Mouse (Mus musculus) lung, postnatal 0 days (tissue): ENCODE results near the gene Prss41. TPM values are rescaled to one million over a fixed set of nuclear protein-coding genes. Genes with fewer than 3 reads are reported as not detected.
A peak's percentile ranks its signal among the peaks of the same experiment; 100 is the strongest.

Experiments
- ATAC-seq: fragments of 200-750 bp; cut with Nextera tagmentation; 2 replicates; pipeline ENCODE4 v1.8.0; 2017; ENCODE audit warnings: moderate library complexity
- DNase-seq: peaks from one replicate; pipeline ENCODE4 v3.0.0-alpha.2; 2016; ENCODE audit warnings: low spot score
- H3K27ac ChIP-seq: fragments of 300-500 bp; sonication (generic); 2 replicates; pipeline ENCODE4 v1.5.1; 2014; ENCODE audit warnings: antibody characterized with exemption, mild to moderate bottlenecking, low read length, mixed read lengths
- H3K27me3 ChIP-seq: fragments of 300-500 bp; sonication (generic); replicated peaks from 2 replicates; pipeline ENCODE4 v1.6.1; 2014; ENCODE audit warnings: low read length, mixed read lengths; ENCODE audit not compliant: insufficient read depth
- H3K36me3 ChIP-seq: fragments of 300-500 bp; sonication (generic); 2 replicates; pipeline ENCODE4 v1.6.1; 2014; ENCODE audit warnings: low read length, mixed read lengths; ENCODE audit not compliant: insufficient read depth
- H3K4me1 ChIP-seq: fragments of 300-500 bp; sonication (generic); 2 replicates; pipeline ENCODE4 v1.6.1; 2014; ENCODE audit warnings: antibody characterized with exemption, low read depth, low read length, mixed read lengths; ENCODE audit not compliant: insufficient read depth
- H3K4me2 ChIP-seq: fragments of 300-500 bp; sonication (generic); replicated peaks from 2 replicates; pipeline ENCODE4 v1.6.1; 2014; ENCODE audit warnings: low read depth, mild to moderate bottlenecking, low read length, moderate library complexity, mixed read lengths
- H3K4me3 ChIP-seq: fragments of 300-500 bp; sonication (generic); 2 replicates; pipeline ENCODE4 v1.5.1; 2014; ENCODE audit warnings: low read depth, low read length
- H3K9ac ChIP-seq: fragments of 300-500 bp; sonication (generic); replicated peaks from 2 replicates; pipeline ENCODE4 v1.6.1; 2014; ENCODE audit warnings: low read depth, mild to moderate bottlenecking
- H3K9me3 ChIP-seq: fragments of 300-500 bp; sonication (generic); 2 replicates; pipeline ENCODE4 v1.6.1; 2016; ENCODE audit warnings: low read length, mixed read lengths
- CTCF ChIP-seq: IDR thresholded peaks from 2 replicates; pipeline ENCODE4 v1.5.1; 2016; ENCODE audit warnings: antibody characterized with exemption, mild to moderate bottlenecking
- EP300 ChIP-seq: IDR thresholded peaks from 2 replicates; pipeline ENCODE4 v1.6.1; 2016; ENCODE audit warnings: antibody characterized with exemption, mild to moderate bottlenecking, control low read depth
- WGBS: fragments of 180-500 bp; shearing (Covaris S2); extraction: QIAGEN DNeasy Blood & Tissue Kit; methylation state at CpG from one replicate; pipeline ENCODE4 v1.1.7; 2014; 5-methylcytosine and 5-hydroxymethylcytosine counted together
- polyA plus RNA-seq: library from polyadenylated mRNA; unstranded; fragments of >200 nt; fragmentation: Nextera tagmentation; extraction: Ambion mirVana; gene quantifications from 2 replicates; pipeline ENCODE4 v1.2.1, GENCODE M21; 2015

The Prss41 gene
- polyA plus RNA-seq, 1 experiment from 2014 or later: 0.63 TPM

- peak; percentile 78 for DNase-seq
Observed at GRCm38 (mm10) chr17:23850853-23851749, 7.1 kb upstream of the Prss41 start.

GRCm38 (mm10) chr17:23850028-23850427 lies 6.1 kb upstream of the Prss41 start:
- H3K27me3 ChIP-seq: no peaks in the 10 kb centered on the region
- no peak overlapping the region for H3K4me3 ChIP-seq
- no peak for DNase-seq
- WGBS: 61% methylated on average over 2 of the region's 2 CpGs
- no peak overlapping the region for H3K9ac ChIP-seq
- no peaks in the 10 kb centered on the region for H3K36me3 ChIP-seq
- H3K4me1 ChIP-seq: no peaks in the 10 kb centered on the region
- no peaks in the 10 kb centered on the region for H3K9me3 ChIP-seq
- H3K4me2 ChIP-seq: no peak overlapping the region
- no peak for ATAC-seq
- TF ChIP-seq CTCF (peak; percentile 40), EP300 (no peak)
- H3K27ac ChIP-seq: no peak overlapping the region

More at GRCm38 (mm10) chr17:23850853-23851749, 7.1 kb upstream of the Prss41 start:
- peak; percentile 85 for TF ChIP-seq CTCF
- TF ChIP-seq EP300: no peak
- H3K4me3 ChIP-seq: no peak overlapping the region
- H3K27me3 ChIP-seq: no peaks in the 10 kb centered on the region
- no peaks in the 10 kb centered on the region for H3K36me3 ChIP-seq
- ATAC-seq: peak; percentile 71
- H3K9me3 ChIP-seq: no peaks in the 10 kb centered on the region
- no peak overlapping the region for H3K27ac ChIP-seq
- no peak overlapping the region for H3K4me2 ChIP-seq
- H3K4me1 ChIP-seq: no peaks in the 10 kb centered on the region
- WGBS: 41% methylated on average over 18 of the region's 19 CpGs
- no peak overlapping the region for H3K9ac ChIP-seq

GRCm38 (mm10) chr17:23843141-23843811 lies 696 bp downstream of the Prss41 start:
- H3K4me1 ChIP-seq: no peaks in the 10 kb centered on the region
- DNase-seq (no peak), ATAC-seq (no peak; the same call in 1 of the 2 replicates)
- no peak overlapping the region for H3K9ac ChIP-seq
- WGBS: 53% methylated on average over 23 of the region's 23 CpGs
- no peaks in the 10 kb centered on the region for H3K27me3 ChIP-seq
- no peaks in the 10 kb centered on the region for H3K9me3 ChIP-seq
- H3K4me3 ChIP-seq: no peak overlapping the region
- H3K36me3 ChIP-seq: no peaks in the 10 kb centered on the region
- H3K4me2 ChIP-seq: no peak overlapping the region
- H3K27ac ChIP-seq: no peak overlapping the region
- TF ChIP-seq EP300: no peak
- peak; percentile 37 for TF ChIP-seq CTCF

- Histone ChIP-seq H3K9me3 (no peaks in the 10 kb centered on the region), H3K9ac (no peak overlapping the region), H3K4me3 (no peak overlapping the region), H3K27me3 (no peaks in the 10 kb centered on the region), H3K36me3 (no peaks in the 10 kb centered on the region), H3K27ac (no peak overlapping the region), H3K4me2 (no peak overlapping the region), H3K4me1 (no peaks in the 10 kb centered on the region)
- 32% methylated on average over 4 of the region's 4 CpGs for WGBS
- TF ChIP-seq CTCF (peak; percentile 87), EP300 (no peak)
- peak; percentile 84 for DNase-seq
- ATAC-seq: peak; percentile 49
Observed at GRCm38 (mm10) chr17:23841145-23841544, 2.8 kb downstream of the Prss41 start.

- WGBS: 72% methylated on average over 8 of the region's 8 CpGs
- TF ChIP-seq EP300 (no peak), CTCF (no peak)
- Histone ChIP-seq H3K9ac (no peak within 1 kb of the TSS), H3K27me3 (0 out of 2 replicates have a peak, but pooled peaks cover 3% of the 10 kb centered on the region), H3K36me3 (no peaks in the 10 kb centered on the region), H3K4me2 (no peak within 1 kb of the TSS), H3K9me3 (no peaks in the 10 kb centered on the region), H3K4me1 (no peaks in the 10 kb centered on the region), H3K27ac (no peak within 1 kb of the TSS), H3K4me3 (no peak within 1 kb of the TSS)
- DNase-seq: no peak
- no peak for ATAC-seq
Observed at GRCm38 (mm10) chr17:23836006-23836575, 7.9 kb downstream of the Prss41 start, which contains the start of gene Prss33. Gene Prss33 (minus strand): TSS chr17:23836056.

GRCm38 (mm10) chr17:23831201-23831600 lies 12.8 kb downstream of the Prss41 start:
- Histone ChIP-seq H3K9ac (no peak overlapping the region), H3K36me3 (0 out of 2 replicates have a peak, but pooled peaks cover 1% of the 10 kb centered on the region), H3K9me3 (no peaks in the 10 kb centered on the region), H3K27me3 (0 out of 2 replicates have a peak, but pooled peaks cover 3% of the 10 kb centered on the region), H3K27ac (no peak overlapping the region), H3K4me1 (peaks cover 5% of the 10 kb centered on the region; the same call in 1 of the 2 replicates), H3K4me2 (no peak overlapping the region), H3K4me3 (no peak overlapping the region)
- 94% methylated on average over 1 of the region's 1 CpGs for WGBS
- DNase-seq (no peak), ATAC-seq (no peak)
- TF ChIP-seq CTCF: no peak
- TF ChIP-seq EP300: no peak
